Mouse (Mus musculus): ENCODE data around the gene Atf7.

Gene Atf7

GRCm38 (mm10) chr15:102499370-102499769, 125.9 kb downstream of the Atf7 start:
- no peak for DNase-seq (ENCODE audit: low read depth)

GRCm38 (mm10) chr15:102498322-102498721, 126.9 kb downstream of the Atf7 start:
- no peak for DNase-seq (ENCODE audit: low read depth)

- no peak for DNase-seq (ENCODE audit: low read depth)
Observed at GRCm38 (mm10) chr15:102487664-102488063, 137.6 kb downstream of the Atf7 start.

- DNase-seq (ENCODE audit: low read depth): no peak
Observed at GRCm38 (mm10) chr15:102485853-102486252, 139.4 kb downstream of the Atf7 start.

- no peak for DNase-seq (ENCODE audit: low read depth)
Observed at GRCm38 (mm10) chr15:102483136-102483535, 142.1 kb downstream of the Atf7 start.
